ENCODE assay signal across 13 mouse cellular contexts in the genomic region with DNA sequence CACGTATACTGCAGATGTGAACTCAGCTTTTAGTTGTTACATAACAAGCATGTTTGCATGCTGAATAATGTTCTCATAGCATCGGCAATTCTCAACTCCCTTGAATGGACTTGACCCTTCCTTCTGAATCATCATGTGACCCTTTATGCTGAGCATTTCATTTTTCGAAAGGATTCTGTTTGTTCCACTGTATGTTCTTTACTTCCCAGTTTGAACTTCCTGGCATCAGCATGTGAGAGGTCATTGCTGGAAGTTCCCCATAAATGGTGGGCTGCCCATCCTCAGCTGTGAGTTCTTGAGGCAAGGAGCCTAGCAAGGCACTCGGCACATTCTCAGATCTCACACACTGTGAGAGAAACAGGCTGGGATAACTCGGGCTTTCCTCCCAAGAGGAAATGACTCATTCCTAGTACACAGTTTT.
A peak's percentile ranks its signal among the peaks of the same experiment; 100 is the strongest.
DNase-seq lines count a peak whose midpoint lies in the region; ATAC-seq lines count a peak whose summit lies in the region.
"Had no signal": no experiment of that assay in that cellular context is flagged by ENCODE, and none has a peak within 500 bp of the region (broad histone marks: within the 10 kb centered on the region; RNA-seq: fewer than 3 reads in every experiment).

No protein-coding gene starts in this region.

- ATAC-seq in frontal cortex, adult (ENCODE audit: low TSS enrichment), result peak; percentile 78; the same call in 1 of the 2 replicates
- ATAC-seq in granulocyte monocyte progenitor cell, adult 5-6 weeks (replicated peaks; ENCODE audit: poor library complexity, severe bottlenecking), result peak; percentile 30; the same call in 1 of the 2 replicates
- peak; percentile 18; the same call in 1 of the 2 replicates for ATAC-seq in megakaryocyte, adult 5-6 weeks (ENCODE audit: poor library complexity, severe bottlenecking)
- ATAC-seq in forebrain, embryonic 13.5 days, result no peak
- ATAC-seq: forebrain, embryonic 14.5 days; Patski had no signal

- DNase-seq in frontal cortex, postnatal 14 days (ENCODE audit: low spot score in 2 of 2), result no peak
- DNase-seq in lung, postnatal 14 days, result peak; percentile 10
- DNase-seq in lung, postnatal 4 days, result no peak
- DNase-seq in spleen, postnatal 14 days (ENCODE audit: low spot score in 2 of 2), result no peak
- DNase-seq: layer of hippocampus, adult 9-11 months had no signal

- no peak overlapping the region for H3K9ac ChIP-seq in forebrain, embryonic 13.5 days
- H3K9ac ChIP-seq: hindbrain, embryonic 13.5 days; neural tube, embryonic 12.5 days had no signal

- 87% methylated on average over 5 of the region's 5 CpGs for WGBS in forebrain, embryonic 13.5 days

- no peaks in the 10 kb centered on the region for H3K4me1 ChIP-seq in forebrain, embryonic 13.5 days
- H3K4me1 ChIP-seq: hindbrain, embryonic 13.5 days; neural tube, embryonic 12.5 days had no signal

- H3K4me3 ChIP-seq in forebrain, embryonic 13.5 days, result no peak overlapping the region
- H3K4me3 ChIP-seq: hindbrain, embryonic 13.5 days; neural tube, embryonic 12.5 days had no signal

- no peak overlapping the region for H3K27ac ChIP-seq in forebrain, embryonic 13.5 days
- H3K27ac ChIP-seq: hindbrain, embryonic 13.5 days; neural tube, embryonic 12.5 days had no signal

- H3K27me3 ChIP-seq in forebrain, embryonic 13.5 days, result no peaks in the 10 kb centered on the region
- H3K27me3 ChIP-seq: hindbrain, embryonic 13.5 days; neural tube, embryonic 12.5 days; Patski had no signal

- H3K36me3 ChIP-seq in forebrain, embryonic 13.5 days (ENCODE audit: poor library complexity, severe bottlenecking), result no peaks in the 10 kb centered on the region
- H3K36me3 ChIP-seq: hindbrain, embryonic 13.5 days; neural tube, embryonic 12.5 days had no signal

- H3K9me3 ChIP-seq in forebrain, embryonic 13.5 days (replicated peaks), result no peaks in the 10 kb centered on the region
- H3K9me3 ChIP-seq: hindbrain, embryonic 13.5 days; neural tube, embryonic 12.5 days had no signal

- H3K4me2 ChIP-seq in forebrain, embryonic 13.5 days, result no peak overlapping the region
- H3K4me2 ChIP-seq: hindbrain, embryonic 13.5 days; neural tube, embryonic 12.5 days had no signal
